Mouse (Mus musculus) layer of hippocampus, postnatal 36 days (tissue): ENCODE results near the gene Cfap73. TPM values are rescaled to one million over a fixed set of nuclear protein-coding genes. Genes with fewer than 3 reads are reported as not detected.

ENCODE experiments used
- DNase-seq, 2 experiments: peaks; one replicate each; pipeline ENCODE4 v3.0.0; 2022
- total RNA-seq, 2 experiments: library from RNA; stranded (reverse); gene quantifications; 2 replicates each; pipeline ENCODE4 v1.2.3; 2021

Cfap73 gene
- total RNA-seq, 2 experiments from 2014 or later = 0.77 TPM; not detected in 1

- no peak for DNase-seq
These were observed 13.9 kb upstream of the Cfap73 start for GRCm38 (mm10) chr5:120647814-120648491.

GRCm38 (mm10) chr5:120647361-120647760 is 13.3 kb upstream of the Cfap73 start:
- DNase-seq = no peak

GRCm38 (mm10) chr5:120645851-120646250 is 11.8 kb upstream of the Cfap73 start:
- no peak for DNase-seq

- DNase-seq = no peak
These were observed 10.2 kb upstream of the Cfap73 start for GRCm38 (mm10) chr5:120644227-120644626.

DNA sequence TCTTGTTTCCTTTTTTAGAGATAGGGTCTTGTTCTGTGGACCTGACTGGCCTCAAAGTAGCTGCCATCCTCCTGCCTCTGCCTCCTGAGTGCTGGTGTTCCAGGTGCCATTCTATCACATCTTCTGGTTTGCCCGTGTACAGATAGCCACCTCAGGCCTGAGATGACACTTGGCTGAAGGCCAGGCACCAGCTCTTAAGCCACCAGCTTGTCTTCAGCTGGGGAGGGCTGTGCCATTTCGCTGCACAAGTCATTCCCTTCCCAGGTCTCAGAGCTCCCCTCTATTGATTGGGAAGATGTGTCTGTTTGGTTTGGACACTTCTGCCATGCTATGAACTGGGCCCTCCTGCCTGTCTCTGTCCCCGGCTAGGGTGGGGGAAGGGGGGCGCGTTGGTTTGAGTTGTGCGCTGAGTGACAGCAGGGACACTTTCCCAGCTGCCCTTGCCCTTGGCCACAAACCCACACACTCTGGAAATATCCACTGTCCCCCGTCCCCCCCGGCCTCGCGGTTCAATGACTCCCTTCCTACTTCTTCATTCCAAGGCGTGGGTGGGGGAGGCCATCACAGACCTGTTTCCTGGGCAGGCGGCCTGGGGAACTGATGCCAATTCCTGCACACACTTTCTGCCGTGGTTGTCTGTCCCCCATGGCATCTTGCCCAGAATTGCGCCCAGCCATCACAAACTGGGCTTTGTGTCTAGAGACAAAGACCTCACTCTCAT is 9.5 kb upstream of the Cfap73 start:
- DNase-seq = no peak

DNA sequence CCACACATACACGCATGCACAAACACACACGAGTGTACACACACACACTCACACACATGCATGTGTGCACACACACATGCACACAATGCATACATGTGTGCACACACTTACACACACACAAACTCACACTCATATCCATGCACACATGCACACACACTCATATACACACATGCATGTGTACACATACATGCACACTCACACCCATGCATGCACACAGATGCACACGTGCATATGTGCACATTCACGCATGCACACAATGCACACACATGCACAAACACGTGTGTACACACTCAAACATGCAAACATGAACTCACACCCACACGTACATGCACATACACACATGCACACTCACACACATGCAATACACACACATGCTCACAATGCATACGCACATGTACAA is 6.1 kb upstream of the Cfap73 start:
- no peak for DNase-seq

DNA sequence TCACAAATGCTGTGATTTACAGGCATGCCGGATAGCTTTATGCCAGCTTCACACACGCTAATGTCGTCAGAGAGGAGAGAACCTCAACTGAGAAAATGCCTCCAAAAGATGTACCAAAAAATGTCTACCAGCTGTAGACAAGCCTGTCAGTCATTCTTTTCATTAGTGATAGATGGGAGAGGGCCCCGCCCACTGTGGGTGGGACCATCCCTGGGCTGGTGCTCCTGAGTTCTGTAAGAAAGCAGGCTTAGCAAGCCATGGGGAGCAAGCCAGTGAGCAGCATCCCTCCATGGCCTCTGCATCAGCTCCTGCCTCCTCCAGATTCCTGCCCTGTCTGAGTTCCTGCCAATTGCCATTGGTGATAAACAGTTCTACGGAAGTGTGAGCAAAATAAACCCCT is 1.6 kb upstream of the Cfap73 start:
- no peak for DNase-seq

GRCm38 (mm10) chr5:120634860-120635259 is 825 bp upstream of the Cfap73 start:
- no peak for DNase-seq

DNA sequence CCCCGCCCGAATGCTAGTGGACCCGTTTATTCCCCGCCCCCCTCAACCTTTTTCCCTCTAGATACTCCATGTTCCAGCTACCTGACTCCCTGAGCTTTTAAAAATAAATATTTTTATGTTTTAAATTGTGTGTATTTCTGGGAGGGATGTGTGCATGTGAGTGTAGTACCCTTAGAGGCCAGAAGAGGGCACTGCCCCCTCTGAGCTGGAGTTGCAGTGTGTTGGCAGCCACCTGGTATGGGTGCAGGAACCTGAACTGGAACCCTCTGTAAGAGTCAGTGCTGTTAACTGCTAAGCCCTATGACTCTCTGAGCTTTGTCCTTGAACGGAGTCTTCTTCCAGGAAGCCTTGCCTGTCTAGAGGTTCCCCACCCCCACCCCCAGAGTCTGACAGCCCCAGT is 2.1 kb downstream of the Cfap73 start:
- no peak for DNase-seq

GRCm38 (mm10) chr5:120631128-120631527 is 2.9 kb downstream of the Cfap73 start:
- DNase-seq = no peak

DNA sequence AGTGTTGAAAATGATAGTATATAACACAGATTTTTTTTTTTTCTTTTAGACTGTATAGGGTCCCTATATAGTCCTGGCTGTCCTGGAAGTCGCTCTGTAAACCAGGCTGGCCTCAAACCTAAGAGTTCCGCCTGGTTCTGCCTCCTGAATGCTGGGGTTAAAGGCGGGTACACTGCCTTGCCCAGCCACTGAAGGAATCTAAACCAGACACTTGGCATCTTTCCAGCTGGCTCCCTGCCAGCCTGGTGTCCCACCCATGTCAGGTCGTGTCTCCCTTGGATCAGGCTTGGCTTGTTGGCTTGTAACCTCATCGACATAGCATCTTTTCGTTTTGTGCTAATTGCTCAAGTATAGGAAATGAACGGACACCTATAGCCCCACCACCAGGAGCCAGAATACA is 5.4 kb downstream of the Cfap73 start:
- no peak for DNase-seq

DNA sequence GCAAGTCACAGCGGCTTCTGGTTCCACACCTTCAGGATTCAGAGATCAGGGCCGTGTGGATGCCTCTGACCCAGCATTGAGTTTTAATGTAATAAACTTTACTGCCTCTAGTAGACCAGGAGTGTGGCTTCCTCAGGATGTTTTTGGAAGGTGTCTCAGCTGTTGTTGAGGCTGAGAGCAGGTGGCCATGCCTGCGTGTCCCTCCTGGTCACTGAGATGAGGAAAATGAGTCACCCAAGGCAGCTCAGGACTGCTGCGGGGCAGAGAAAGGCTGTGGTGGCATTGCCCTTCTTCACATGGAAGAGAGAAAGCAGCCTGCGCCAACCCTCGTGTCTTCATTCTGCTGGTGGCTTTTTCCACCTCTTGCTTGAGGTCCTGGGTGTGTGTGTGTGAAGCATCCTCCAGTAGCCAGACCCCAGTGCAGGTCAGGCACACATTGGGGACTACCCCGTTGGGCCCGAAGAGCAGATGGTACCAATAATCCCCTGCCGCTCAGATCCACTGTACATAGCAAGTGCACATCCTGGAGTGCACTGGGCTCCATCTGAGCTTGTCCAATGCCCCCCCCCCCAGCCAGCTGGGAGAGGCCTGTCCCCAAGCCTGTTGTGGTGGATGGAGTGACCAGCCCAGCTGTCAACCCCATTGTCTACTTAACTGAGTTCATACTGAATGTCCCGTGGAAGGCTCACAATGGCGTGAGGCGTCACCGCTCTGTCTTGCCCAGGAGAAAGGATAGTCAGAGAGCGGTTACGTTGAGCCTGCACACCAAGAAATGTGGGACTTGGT is 6.3 kb downstream of the Cfap73 start:
- no peak for DNase-seq

- DNase-seq = no peak
These were observed 7.6 kb downstream of the Cfap73 start for GRCm38 (mm10) chr5:120626399-120626798.

DNA sequence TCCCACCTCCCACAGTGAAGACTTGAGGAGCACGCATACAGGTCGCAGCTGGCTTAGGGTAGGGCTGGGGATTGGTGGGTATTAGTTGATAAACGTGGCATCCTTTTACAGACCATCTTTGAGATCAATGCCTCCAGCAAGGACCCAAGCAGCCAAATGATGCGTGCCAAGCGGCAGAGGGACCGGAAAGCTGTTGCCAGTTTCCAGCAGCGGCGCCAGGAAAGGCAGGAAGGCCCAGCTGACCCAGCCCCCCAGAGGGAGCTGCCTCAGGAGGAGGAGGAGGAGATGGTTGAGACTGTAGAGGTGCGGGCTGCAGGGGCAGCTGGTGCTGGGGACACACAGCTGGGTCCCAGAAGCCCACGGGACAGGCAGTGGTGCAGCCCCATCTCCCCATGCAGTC is 9.6 kb downstream of the Cfap73 start:
- no peak for DNase-seq

DNA sequence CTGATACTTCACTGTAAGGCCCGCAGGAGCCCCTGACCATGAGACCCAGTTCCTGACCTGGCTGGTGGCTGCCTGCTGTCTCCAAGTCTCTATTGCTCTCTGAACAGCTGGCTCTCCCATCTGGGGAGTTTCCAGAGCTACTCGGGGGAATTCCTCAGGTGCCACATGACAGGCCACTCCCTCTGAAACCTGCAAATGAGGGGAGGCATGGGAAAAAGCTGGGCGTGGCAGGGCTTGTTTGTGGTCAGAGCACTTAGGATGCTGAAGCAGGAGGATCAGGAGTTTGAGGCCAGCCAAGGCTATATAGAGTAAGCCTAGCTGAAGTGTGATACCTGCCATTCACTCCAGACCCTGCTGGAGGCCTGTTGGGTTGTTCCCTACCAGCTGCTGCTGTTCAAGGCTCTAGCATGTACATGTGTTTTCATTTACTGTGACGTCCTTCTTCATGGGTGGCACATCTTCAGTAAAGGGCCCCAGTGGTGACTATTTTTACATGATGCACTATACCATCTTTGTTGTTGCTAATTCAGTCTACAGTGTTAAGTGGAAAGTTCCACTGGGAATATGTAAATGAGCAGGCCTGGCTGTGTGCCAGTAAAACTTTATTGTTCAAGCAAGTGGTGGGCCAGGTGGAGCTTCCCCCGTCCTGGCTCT is 11.7 kb downstream of the Cfap73 start:
- no peak for DNase-seq

GRCm38 (mm10) chr5:120621846-120622197 is 12.2 kb downstream of the Cfap73 start:
- DNase-seq = no peak

DNA sequence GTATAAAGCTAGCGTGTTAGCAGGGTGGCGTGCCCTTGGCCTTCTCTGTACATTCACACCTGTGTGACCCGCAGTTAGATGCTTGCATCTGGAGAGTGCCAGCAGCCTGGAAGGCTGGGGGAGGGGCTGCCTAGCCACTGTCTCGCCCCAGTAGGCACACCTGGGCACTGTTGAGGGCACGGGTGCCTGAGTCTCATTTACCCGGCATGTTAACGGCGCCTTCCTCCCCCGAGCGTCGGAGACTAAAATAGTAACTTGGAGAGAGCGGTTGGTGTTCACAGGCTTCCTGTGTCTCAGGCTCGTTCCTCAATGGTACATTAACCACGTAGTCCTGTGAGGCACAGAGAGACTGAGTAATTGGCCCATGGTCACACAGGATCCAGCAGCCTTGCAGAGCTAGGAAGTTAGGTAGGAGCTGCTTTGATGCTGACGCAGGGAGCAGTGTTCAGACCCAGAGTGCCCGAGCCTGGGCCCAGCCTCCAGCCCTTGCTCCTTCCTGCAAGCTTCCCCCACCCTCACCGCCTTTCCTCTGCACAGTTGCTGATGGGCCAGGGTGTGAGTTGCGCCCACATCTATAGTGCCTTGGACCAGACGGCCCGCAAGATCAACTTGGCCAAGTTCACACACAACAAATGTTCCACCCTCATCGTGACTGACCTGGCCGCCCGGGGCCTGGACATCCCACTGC is 12.8 kb downstream of the Cfap73 start:
- DNase-seq = no peak

DNA sequence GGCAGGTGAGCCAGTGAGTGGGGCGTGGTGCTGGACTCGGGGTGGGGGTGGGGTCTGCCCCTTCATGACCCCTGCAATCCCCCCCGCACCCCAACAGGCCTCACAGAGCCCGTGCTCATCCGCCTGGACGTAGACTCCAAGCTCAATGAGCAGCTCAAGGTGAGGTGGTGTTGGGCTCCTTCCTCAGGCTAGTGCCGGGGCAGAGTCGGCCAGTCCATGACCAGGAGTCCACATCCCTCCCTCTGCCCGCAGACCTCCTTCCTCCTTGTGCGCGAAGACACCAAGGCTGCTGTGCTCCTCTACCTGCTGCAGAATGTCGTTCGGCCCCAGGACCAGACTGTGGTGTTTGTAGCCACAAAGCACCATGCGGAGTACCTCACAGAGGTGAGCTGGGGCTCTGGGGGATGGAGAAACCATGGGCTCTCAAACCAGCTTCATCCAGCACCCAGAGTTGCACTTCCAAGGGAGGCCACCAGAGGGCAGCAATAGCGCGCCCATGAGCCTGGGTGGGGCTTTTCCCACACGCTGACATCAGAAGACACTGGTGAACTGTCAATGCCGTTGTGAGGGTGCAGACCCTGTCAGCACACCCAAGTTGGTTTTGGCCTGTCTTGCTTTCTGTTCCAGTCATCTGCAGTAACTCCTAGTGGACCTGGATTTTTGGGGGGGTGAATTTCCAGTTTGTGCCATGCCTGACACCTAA is 13.5 kb downstream of the Cfap73 start:
- DNase-seq = peak; percentile 88

DNA sequence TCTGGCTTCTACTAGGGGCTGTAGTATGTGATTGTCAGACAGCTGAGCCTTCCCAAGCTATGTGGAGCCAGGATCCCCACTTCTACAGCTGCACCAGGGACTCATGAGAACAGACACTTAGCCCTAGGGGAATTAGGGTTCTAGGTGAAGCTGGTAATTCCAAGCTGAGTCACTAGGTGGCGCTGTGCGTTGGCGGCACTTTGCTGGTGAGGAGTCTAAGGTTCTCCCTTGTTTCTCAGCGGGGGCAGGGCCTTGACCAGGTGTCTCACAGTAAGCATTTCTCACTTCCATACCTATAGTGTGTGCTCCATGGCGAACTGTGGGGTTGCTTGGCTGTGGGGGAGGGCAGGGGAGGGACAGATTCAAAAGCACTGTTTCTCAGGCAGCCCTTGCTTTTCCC is 14.8 kb downstream of the Cfap73 start:
- peak; percentile 60 for DNase-seq

DNA sequence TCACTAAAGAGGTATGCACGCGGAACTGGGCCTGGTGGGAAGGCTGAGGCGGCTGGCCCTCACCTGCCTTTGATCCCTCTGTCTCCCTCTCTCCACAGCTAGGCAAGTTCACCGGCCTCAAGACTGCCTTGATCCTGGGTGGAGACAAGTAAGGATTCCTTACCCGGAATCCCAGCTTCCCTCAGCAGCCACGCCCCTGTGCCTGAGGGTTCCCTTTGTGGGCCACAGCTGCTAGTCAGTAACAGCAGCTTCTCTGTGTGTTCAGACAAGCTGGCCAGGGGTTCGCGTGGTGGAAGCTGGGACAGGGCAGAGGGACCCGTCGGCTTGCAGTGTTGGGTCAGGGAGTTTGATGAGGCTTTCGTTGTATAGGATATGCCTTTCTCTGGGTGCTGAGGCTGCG is 15.3 kb downstream of the Cfap73 start:
- DNase-seq = no peak

- DNase-seq = no peak
These were observed 18.1 kb downstream of the Cfap73 start for GRCm38 (mm10) chr5:120615903-120616302.
